Mouse (Mus musculus) hindlimb bud, embryonic 11.5 days (tissue): ENCODE results near the gene Fance.

Experiments used
- DNase-seq: peaks from one replicate; pipeline ENCODE4 v3.0.0-alpha.2; 2012; ENCODE audit warnings: low read depth, low spot score; ENCODE audit errors: extremely low spot score

Gene Fance

GRCm38 (mm10) chr17:28291346-28291745 lies 22.0 kb upstream of the Fance start:
- DNase-seq = no peak

GRCm38 (mm10) chr17:28293716-28294115 lies 19.6 kb upstream of the Fance start:
- DNase-seq = no peak

- no peak for DNase-seq
Measured at GRCm38 (mm10) chr17:28294449-28295333, 18.6 kb upstream of the Fance start.

DNA sequence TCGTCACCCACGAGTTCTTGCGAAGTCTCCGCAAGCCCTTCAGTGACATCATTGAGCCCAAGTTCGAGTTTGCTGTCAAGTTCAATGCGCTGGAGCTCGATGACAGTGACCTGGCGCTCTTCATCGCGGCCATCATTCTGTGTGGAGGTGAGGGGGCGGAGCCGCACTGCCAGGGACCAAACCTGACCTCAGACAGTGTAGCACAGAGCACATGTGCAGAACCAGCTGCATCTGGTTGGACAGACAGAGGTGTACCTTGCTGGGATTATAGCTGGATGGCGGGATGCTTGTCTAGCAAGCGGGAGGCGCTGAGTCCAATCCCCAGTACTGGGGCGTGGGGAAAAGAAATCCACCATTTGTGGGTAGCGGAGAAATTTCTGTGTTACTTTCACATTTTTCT lies 14.4 kb upstream of the Fance start:
- no peak for DNase-seq

GRCm38 (mm10) chr17:28299669-28300320 lies 13.5 kb upstream of the Fance start:
- no peak for DNase-seq

DNA sequence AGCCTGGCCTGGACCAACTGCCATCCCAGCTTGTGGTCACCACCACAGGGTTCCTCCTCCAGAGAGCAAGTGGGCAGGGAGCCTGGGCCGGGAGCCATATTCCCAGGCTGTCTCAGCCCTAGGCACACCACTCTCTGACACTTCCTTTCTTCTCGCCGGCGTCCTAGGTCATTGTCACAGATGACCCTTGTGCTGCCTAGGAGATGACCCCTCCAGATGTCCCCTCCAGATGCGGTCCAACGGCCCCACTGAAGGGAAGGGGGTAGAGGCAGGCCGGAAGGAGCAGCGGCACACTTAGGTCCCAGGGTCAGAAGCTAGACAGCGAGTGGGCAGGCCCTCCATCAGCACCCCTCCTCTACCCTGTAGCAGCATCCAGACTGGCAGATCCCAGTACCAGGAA lies 13.0 kb upstream of the Fance start:
- DNase-seq = no peak

DNA sequence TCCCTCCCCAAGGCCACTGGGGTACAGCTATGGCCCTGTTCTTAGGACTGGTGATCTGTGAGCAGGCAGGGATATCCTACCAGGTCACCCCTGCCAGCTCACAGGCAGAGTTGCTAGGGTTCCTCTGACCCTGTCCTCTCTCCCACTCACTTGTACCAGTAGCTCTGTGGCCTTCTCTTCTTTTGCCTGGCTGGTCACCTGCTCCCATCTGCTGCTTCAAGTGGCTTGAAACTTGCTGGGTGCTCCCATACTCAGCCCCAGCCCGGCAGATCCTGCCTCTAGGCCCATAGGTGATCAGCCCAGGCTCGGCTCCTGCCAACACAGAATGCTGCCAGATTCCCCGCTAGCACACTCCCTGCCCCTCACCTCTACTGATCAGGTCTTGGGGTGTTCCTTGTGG lies 12.5 kb upstream of the Fance start:
- no peak for DNase-seq

DNA sequence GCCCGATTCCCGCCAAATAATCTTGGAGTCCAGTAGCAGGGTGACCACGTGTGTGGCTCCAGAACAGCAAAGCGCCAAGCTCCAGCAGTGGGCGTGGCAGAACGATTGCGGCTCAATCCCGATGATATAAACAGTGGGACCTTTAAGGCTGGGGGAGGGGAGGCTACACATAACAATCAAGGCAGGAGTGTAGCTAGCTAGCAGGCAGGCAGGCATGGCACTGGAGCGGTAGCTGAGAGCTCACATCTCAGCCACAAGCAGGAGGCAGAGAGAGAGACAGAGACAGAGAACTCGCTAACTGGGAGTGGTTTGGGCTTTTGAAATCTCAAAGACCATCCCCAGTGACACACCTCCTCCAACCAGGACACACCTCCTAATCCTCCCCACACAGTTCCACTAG lies 8.1 kb upstream of the Fance start:
- DNase-seq = no peak

DNA sequence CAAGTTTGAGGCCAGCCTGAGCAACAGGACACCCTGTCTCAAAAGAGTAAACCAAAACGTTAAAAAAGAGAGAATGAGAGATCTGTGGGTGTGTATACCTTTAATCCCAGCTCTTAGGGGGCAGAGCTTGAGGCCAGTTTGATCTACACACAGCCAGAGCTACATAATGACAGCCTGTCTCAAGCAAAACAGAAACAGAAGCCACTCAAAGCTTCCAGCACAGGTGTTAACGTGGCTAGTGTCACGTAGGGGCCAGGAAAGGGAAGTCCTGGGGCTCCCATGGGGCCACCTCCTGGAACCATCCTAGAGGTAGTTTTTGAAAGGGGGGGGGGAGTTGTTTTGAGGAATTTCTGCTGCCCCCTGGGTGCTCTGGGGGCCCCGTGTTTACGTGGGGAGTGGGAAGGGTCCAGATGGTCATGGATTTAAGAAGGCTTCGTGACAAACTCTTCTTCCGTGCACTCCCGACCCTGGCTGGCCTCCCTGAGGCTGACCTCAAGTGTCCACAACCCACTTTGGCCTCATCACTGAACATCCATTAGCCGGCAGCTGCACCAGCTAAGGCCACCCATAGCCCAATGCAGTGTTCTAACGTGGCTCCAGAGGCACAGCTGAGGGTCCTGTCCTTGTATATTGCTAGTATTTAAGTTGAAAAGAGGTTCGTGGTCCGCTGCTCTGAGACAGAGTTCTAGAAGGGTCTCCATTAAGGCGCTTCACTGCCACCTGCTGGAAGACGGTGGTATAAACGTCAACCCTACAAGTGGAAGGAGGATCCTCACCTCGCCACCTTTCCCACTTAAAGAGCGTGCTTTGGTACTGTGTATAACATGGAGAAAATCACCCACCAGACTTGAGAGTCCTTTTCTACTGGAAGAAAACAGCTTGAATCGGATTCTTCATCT lies 4.8 kb upstream of the Fance start:
- DNase-seq = peak; percentile 87

GRCm38 (mm10) chr17:28310831-28311230 lies 2.5 kb upstream of the Fance start:
- DNase-seq = no peak

DNA sequence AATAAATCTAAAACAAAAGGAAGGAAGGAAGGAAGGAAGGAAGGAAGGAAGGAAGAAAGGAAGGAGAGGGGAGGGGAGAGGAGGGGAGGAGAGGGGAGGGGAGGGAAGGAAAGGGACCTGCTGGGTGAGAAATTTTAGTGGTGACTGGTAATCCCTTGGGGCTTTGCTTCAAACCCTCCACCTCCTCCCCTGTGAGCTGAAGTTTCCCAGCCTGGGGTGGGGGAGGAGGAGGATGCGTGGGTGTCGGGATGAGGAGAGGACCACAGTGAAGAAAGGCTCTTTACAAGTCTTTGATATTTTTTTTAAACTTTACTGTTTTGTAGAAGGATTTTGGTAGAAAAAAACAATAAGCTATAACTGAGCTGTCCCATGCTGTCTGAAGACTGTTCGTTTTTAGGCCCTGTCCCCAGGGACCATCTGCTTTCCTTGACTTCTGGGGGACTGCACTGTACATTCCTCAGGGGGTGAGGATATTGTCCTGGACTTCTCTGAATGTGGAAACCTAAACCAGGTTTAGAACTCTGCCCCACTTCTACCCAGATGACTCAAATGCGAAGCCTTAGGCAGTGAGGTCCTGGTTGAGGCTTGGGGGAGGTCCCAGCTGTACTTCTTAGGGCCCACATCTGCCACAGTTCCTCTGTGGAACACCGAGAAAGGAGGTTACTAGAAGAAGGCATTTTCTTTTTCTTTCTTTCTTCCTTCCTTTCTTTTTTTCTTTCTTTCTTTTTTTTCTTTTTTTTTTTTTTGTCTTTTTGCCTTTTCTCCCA lies 1.8 kb upstream of the Fance start:
- DNase-seq = no peak

DNA sequence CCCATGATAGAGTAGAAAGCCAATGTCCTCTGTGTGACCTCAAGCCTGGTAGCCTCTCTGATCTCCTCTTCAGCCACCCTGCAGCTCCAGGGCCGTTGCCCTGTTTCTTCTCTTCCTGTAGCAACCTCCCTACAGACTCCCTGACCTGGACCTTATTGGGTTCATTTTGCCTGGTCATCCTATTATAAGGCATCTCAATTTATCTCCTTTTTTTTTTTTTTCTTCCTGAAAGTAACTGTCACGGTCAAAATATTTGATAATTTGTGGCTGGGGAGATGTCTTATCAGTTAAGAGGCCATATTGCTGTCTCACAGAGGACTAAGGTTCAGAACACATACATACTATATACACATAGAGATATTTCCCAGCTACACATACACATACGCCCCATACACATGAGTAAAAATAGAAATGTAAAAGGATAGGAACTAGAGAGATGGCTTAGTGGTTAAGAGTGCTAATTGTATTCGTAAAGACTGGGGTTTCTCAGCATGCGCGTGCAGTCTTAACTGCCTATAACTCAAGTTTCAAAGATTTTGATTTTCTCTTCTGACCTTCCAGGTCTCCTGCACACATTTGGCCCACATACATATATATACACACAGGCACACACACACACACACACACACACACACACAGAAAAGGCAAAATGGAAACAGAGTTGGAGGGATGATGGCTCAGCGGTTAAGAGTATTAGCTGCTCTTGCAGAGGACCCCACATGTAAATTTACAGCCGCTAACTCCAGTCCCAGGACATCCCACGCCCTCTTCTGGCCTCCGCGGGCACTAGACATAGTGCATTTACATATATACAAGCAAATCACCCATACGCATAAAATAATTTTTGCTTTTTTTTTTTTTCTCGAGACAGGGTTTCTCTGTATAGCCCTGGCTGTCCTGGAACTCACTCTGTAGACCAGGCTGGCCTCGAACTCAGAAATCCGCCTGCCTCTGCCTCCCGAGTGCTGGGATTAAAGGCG lies 797 bp upstream of the Fance start:
- no peak for DNase-seq

DNA sequence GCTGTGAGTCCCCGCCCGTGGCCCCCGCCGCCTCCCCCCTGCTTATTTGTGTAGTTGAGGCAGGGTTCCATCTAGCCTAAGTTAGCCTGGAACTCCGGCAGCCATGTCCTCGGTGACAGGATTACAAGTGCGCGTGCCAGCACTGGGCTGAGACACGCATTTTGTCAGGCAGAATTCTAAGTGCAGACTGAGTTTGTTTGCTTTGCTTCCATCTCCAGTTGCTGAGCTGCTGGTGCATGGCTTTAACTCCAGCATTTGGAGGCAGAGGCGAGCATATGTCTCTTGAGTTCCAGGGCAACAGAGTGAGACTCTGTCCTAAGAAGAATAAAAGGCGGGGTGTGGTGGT lies 534 bp downstream of the Fance start:
- DNase-seq = no peak

DNA sequence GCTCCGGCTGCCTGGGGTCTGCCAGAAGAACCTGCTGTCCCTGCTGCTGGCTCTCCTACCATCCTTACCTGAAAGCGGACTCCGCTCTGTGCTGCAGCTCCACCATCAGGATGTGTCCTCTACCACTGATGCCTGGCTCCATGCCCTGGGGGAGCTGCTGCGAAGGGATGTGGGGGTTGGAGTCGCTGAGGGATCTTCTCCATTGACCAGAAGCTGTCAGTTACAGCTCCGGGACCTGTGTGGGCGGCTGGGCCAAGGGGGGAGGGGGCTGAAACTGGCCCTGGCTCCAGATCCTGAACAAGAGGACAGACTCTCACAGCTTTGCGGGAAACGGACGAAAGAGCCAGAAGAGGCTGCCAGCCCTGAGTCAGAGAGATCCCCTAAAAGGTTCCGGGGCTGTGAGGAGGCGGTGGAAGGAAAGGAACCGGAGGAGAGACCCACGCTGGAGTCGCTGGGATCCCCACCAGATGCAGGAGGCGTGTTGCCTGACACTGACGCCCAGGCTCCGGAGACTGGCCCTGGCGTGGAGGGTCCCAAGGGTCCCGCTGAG lies 2.4 kb downstream of the Fance start:
- no peak for DNase-seq

DNA sequence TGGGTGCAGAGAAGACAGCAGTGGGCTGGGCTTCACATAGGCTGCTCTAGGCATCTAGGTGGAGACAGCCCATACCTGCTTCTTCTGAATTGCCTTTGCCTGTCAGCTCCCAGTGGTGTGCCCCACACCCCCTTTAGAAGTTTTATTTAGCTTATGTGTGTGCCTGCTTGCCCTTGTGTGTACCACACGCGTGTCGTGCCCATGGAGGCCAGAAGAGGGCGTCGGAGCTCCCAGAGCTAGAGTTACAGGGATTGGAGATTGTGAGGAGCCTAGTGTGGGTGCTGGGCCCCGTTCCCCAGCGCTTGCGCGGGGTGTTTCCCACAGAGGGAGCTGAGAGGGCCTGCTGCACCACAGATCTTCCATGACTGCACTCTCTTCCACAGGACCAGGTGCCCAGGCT lies 3.2 kb downstream of the Fance start:
- no peak for DNase-seq

DNA sequence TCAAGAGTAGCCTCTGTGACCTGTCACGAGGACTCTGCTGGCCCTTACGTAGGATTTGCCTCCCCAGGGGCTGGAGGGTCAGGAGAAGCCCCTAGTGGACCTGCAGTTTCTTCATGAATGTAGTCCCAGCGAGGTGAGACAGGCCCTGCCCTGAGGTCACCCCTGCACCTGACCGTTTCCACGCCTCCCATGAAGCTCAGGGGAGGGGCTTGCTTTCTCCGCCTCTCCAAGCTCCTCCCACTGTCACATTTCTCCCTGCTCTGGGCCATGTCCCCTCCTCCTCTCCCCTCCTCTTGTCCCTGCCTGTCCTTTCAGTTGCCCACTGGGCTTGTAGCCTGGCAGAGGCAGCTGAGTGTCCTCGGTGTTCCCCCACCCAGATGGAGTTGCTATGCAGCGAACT lies 3.8 kb downstream of the Fance start:
- DNase-seq = no peak

GRCm38 (mm10) chr17:28317725-28318124 lies 4.4 kb downstream of the Fance start:
- no peak for DNase-seq

DNA sequence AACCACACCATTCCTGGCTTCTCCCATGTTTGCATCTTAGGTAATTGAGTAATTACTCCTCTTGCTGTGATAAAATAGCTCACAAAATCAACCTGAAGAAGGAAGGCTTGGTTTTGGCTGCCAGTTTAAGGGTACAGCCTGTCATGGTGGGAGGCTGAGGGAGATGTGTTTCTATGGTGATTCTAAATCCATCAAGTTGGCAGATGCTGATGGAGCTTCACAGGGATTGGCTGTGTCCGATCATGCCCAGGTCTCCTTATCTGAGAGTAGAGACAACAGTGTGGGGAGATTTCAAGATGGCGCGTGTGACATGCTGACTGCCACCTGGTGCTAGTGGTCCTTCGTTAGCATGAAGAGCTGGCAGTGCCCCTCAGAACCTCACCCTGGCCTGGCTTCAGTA lies 8.4 kb downstream of the Fance start:
- no peak for DNase-seq

- no peak for DNase-seq
Measured at GRCm38 (mm10) chr17:28323786-28324185, 10.5 kb downstream of the Fance start.
